Mouse (Mus musculus) liver, adult 2 months (tissue): ENCODE data around the gene Slc39a11.

Experiments
- CTCF ChIP-seq: fragments of 200-500 bp; IDR thresholded peaks from 2 replicates; pipeline ENCODE4 v1.5.1; 2011; ENCODE audit warnings: low read depth, low read length, control low read depth
- POLR2A ChIP-seq: fragments of 200-500 bp; IDR thresholded peaks from 2 replicates; pipeline ENCODE4 v1.6.1; 2011; ENCODE audit warnings: low read length, control low read depth; ENCODE audit not compliant: insufficient read depth; ENCODE audit errors: extremely low read depth

GRCm38 (mm10) chr11:113611664-113612611, 37.9 kb downstream of the Slc39a11 start:
- no peak for TF ChIP-seq POLR2A
- peak; percentile 82 for TF ChIP-seq CTCF
